Mouse (Mus musculus) ES-E14 (cell line): ENCODE measurements around the gene Rpsa. TPM values are rescaled to one million over a fixed set of nuclear protein-coding genes. Genes with fewer than 3 reads are reported as not detected.

Source experiments
- DNase-seq: peaks from one replicate; pipeline ENCODE4 v3.0.0-alpha.2; 2013; ENCODE audit warnings: low read depth, low spot score
- H3K27ac ChIP-seq: 2 replicates; pipeline ENCODE4 v1.5.1; 2012; ENCODE audit warnings: low read depth, mild to moderate bottlenecking, low read length, moderate library complexity, mixed read lengths; ENCODE audit not compliant: poor library complexity, insufficient read depth, severe bottlenecking
- H3K36me3 ChIP-seq: 2 replicates; pipeline ENCODE4 v1.6.1; 2012; ENCODE audit warnings: mild to moderate bottlenecking, low read length, moderate library complexity, mixed read lengths; ENCODE audit not compliant: control insufficient read depth, poor library complexity, insufficient read depth, severe bottlenecking
- H3K4me1 ChIP-seq, 2 experiments: fragments of 150-350 bp in 1 of 2; sonication (generic) in 1 of 2; 2 replicates each; pipeline ENCODE4 v1.6.1; 2012; ENCODE audit warnings: low read length in 2 of 2, mild to moderate bottlenecking in 1 of 2, mixed read lengths in 1 of 2; ENCODE audit not compliant: control insufficient read depth in 2 of 2, insufficient read depth in 2 of 2, poor library complexity in 1 of 2
- H3K4me3 ChIP-seq, 2 experiments: fragments of 150-350 bp in 1 of 2; sonication (generic) in 1 of 2; 2 replicates each; pipeline ENCODE4 v1.5.1; 2012; ENCODE audit warnings: low read length in 2 of 2, low read depth in 1 of 2, mild to moderate bottlenecking in 1 of 2, mixed read lengths in 1 of 2; ENCODE audit not compliant: insufficient read depth in 1 of 2, poor library complexity in 1 of 2, severe bottlenecking in 1 of 2
- H3K9ac ChIP-seq: 2 replicates; pipeline ENCODE4 v1.6.1; 2012; ENCODE audit warnings: low read depth, mild to moderate bottlenecking, low read length, mixed read lengths; ENCODE audit not compliant: poor library complexity, insufficient read depth, severe bottlenecking
- H3K9me3 ChIP-seq: fragments of 150-350 bp; sonication (generic); 2 replicates; pipeline ENCODE4 v1.6.1; 2012; ENCODE audit warnings: low read depth, mild to moderate bottlenecking, low read length; ENCODE audit not compliant: control insufficient read depth, insufficient read depth
- CHD2 ChIP-seq: IDR thresholded peaks from 2 replicates; pipeline ENCODE4 v1.6.1; 2014; ENCODE audit warnings: mild to moderate bottlenecking, low read depth, low read length, inconsistent platforms
- HCFC1 ChIP-seq: IDR thresholded peaks from 2 replicates; pipeline ENCODE4 v1.6.1; 2012; ENCODE audit warnings: low read length, inconsistent platforms, borderline replicate concordance; ENCODE audit not compliant: insufficient read depth
- MAFK ChIP-seq: IDR thresholded peaks from 2 replicates; pipeline ENCODE4 v1.6.1; 2014; ENCODE audit warnings: mild to moderate bottlenecking, low read depth, low read length, inconsistent platforms; ENCODE audit not compliant: insufficient read depth
- ZC3H11A ChIP-seq: IDR thresholded peaks from 2 replicates; pipeline ENCODE4 v1.6.1; 2012; ENCODE audit warnings: low read depth, mild to moderate bottlenecking, inconsistent platforms, low read length, borderline replicate concordance
- ZNF384 ChIP-seq: IDR thresholded peaks from 2 replicates; pipeline ENCODE4 v1.6.1; 2012; ENCODE audit warnings: low read depth, low read length, inconsistent platforms
- in situ Hi-C, 2 experiments: fragments of 600-800 bp; cut with MboI; formaldehyde crosslinking; loops; one replicate each; pipeline ENCODE4 v1.15.1; 2025; ENCODE audit warnings: low sequenced_read_pairs in 2 of 2, inconsistent platforms in 1 of 2; ENCODE audit not compliant: unreplicated experiment in 2 of 2
- total RNA-seq: library from RNA; depleted of rRNA; stranded (reverse); fragments of 300-350 nt; gene quantifications from 2 replicates; pipeline ENCODE4 v1.2.3, GENCODE M21; 2012; rRNA removed

Rpsa gene
- total RNA-seq, 1 experiment: 2,665 TPM

DNA sequence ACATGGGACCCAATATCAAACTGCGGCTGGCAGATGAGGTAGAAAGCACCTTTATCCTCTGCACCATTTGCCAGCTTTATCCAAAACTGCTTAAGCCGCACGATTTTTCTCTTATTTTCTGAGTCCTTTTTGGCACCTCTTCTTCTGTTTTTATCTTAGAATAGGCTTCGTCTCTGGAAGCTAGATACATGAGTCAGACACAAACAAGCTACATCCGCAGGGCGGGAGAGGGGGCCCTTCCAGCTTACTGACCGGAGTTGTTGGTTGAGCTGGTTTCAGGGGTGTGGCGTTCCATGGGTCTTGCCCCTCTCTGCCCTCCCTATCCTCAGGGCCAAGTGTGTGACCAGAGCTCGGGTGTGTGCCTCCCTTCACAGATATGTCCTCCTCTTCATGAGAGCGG is 51.3 kb downstream of the Rpsa start:
- Histone ChIP-seq H3K36me3 (no peaks in the 10 kb centered on the region), H3K9me3 (no peaks in the 10 kb centered on the region), H3K4me3 (no peak overlapping the region), H3K4me1 (peaks cover 0 to 5% of the 10 kb centered on the region in 2 experiments; a peak in 1 of 4 replicates), H3K27ac (no peak overlapping the region), H3K9ac (no peak overlapping the region)
- no peak for TF ChIP-seq CHD2
- TF ChIP-seq HCFC1: no peak
- TF ChIP-seq MAFK: no peak
- TF ChIP-seq ZC3H11A: no peak
- no peak for TF ChIP-seq ZNF384
- in situ Hi-C loops: no loop called here
- no peak for DNase-seq

Other genes starting within 250 kb of the Rpsa start
- 33.8 and 35.3 TPM in 2 replicates for gene Wdr48, start 232.8 kb upstream of the Rpsa start, total RNA-seq
- gene Gorasp1, start 190.1 kb upstream of the Rpsa start, total RNA-seq: 16.8 and 21.5 TPM in 2 replicates
- 0.40 and 0.79 TPM in 2 replicates for gene Ttc21a, start 190.1 kb upstream of the Rpsa start, total RNA-seq
- 40.6 and 57.8 TPM in 2 replicates for gene Csrnp1, start 143.0 kb upstream of the Rpsa start, total RNA-seq
- 0.05 and 0.13 TPM in 2 replicates for gene Xirp1, start 104.1 kb upstream of the Rpsa start, total RNA-seq
- gene Cx3cr1, start 57.8 kb upstream of the Rpsa start, total RNA-seq: 0.09 TPM in 1 of 2 replicates, not detected in the other
- 0.40 and 1.3 TPM in 2 replicates for gene Ccr8, start 35.6 kb upstream of the Rpsa start, total RNA-seq
- gene Slc25a38, start 17.3 kb upstream of the Rpsa start, total RNA-seq: 37.4 and 39.5 TPM in 2 replicates
- gene Mobp, start 22.0 kb downstream of the Rpsa start, total RNA-seq: 2.7 and 5.4 TPM in 2 replicates
- gene Myrip, start 173.8 kb downstream of the Rpsa start, total RNA-seq: 0.40 and 0.63 TPM in 2 replicates